Mouse (Mus musculus): ENCODE measurements around the gene Arid2.
"Not testable (repeated sequence)": the region's sequence is repeated elsewhere in the genome, so short reads cannot be mapped to it uniquely, and the experiment has no call there.

Gene Arid2

DNA sequence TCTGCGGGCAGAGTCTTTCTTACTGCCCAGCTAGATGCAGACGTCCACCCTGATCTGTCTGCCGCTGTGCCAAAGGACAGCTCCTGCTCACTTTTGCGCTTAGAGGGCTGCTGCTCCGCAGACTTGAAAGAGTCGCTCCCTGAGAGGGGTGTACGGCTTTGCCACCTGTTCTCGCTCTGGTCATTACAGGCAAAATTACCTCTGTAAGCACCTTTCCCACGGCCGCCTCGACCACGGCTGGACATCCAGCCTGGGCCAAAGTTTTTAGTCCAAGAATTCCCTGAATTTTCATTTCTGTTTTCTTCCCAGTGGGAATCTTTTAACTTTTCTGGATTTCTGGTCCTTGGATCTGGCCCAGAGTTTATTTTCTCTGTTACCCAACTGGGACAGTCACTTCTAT lies 130.8 kb downstream of the Arid2 start:
- no peak for DNase-seq (ENCODE audit: low spot score)

DNA sequence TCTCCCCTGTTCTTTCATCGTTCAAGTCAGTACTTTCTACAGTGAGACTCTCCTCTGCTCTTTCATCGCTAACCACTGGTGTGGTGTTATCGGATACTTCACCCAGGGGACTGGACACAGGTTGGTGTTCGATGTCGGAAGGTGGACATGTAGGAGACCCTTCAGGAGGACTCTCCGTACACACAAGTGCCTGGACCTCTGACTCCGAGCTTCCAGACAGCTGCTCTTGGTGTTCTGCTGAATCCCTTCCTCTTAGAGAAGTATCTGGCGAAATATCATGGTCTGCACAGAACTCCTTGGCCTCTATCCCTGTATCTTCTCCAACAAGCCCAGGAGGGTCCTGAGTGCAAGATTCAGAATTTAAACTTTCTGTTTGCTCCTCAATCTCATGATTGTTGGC lies 132.6 kb downstream of the Arid2 start:
- no peak for DNase-seq (ENCODE audit: low spot score)

DNA sequence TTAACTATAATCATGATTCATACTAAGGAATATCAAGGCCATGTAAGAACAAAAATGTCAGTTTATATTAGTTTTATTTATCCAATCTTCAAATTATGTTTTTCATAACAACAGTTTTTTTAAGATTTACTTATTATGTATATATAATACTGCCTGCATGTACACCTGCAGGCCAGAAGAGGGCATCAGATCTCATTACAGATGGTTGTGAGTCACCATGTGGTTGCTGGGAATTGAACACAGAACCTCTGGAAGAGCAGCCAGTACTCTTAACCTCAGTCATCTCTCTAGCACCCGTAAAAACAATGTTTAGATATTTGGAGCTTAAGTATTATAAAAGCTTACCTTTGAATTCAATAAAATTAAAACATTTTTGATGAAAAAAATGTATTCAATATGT lies 146.9 kb downstream of the Arid2 start:
- DNase-seq (ENCODE audit: low spot score) = no peak

DNA sequence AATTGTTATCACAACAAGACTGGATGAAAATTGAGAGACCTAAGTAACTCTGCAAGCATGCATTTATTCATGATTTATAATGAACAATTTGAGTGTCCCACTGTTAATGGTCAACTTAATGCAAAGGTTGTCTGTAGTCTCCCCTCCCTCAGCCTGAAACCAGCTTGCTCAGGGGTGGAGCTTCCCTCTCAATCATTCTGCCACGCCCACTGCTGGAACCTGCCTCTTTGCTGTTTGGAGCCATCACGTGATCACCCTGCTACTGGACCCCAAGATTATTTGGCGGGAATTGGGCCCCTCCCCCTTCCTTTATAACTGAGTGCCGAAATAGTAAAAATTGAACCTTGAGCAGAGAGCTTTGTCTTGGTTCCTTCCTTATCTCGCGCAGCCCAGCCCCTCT lies 154.2 kb downstream of the Arid2 start:
- DNase-seq (ENCODE audit: low spot score) = not testable (repeated sequence)

DNA sequence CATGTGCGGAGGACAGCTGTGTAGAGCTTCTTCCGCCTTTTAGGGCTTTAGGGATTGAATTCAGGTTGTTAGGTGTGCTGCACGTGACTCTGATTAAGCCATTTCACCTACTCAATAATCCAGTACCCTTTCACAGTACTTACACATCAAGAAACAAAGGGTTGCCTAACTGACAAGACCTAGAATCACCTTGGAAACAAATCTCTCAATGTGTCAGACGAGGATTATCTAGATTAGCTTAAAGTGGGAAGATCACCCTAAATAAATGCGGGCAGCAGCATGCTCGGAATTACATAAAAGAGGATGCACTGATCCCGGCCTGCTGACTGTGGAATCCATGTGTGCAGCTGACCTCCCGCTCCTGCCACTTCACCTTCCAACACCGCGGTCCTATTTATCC lies 159.5 kb downstream of the Arid2 start:
- DNase-seq (ENCODE audit: low spot score) = no peak

DNA sequence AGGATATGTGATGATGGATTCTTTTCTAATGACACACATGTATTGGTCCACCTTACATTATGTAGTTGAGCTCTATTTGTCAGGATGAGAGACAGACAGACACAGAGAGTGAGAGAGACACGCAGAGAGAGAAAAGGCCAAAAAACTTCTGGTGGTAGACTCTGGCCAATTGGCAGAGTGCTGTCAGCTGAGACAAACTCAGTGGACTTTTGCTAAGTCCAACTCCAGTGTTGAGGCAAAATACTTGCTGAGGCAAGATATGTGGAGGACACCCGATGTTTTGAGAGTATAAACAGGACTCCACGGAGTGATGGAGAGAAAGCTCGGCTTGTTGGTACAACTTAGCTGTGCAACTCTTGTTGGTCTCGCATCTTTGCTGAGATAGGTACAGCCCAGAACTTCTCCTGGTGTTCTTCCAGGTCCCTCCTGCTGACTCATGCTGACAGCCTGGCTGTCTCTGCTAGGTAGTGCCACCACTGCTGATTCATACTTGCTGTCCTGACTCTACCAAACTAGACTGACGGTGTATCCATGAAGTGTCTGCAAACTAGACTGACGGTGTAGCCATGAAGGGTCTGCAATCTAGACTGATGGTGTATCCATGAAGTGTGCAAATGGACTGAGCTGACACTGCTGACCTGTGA lies 161.5 kb downstream of the Arid2 start:
- DNase-seq (ENCODE audit: low spot score) = no peak

DNA sequence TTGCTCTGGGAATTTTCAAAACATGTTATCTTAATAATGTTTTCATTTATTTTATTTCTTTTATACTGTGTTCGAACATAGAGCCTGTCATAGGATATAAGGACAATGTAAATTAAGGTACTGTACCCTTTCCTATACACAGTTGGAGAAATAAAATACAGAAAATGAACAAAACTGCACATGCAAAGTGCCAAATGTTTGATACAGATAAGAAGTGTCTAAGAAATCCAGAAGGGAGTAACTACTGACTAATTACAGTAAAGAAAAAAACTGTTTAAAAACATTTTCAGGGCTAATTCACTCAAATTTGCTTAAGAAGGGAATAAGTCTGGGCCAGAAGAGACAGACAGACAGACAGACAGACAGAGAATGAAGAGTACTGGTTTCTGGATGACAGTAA lies 166.0 kb downstream of the Arid2 start:
- no peak for DNase-seq (ENCODE audit: low spot score)
